Mouse (Mus musculus): ENCODE results near the gene Nr1h4.

The Nr1h4 gene

GRCm38 (mm10) chr10:89521790-89522431 is 11.5 kb downstream of the Nr1h4 start:
- DNase-seq (ENCODE audit: low spot score), result no peak

GRCm38 (mm10) chr10:89520381-89520780 is 13.0 kb downstream of the Nr1h4 start:
- DNase-seq (ENCODE audit: low spot score), result no peak

GRCm38 (mm10) chr10:89519226-89519625 is 14.2 kb downstream of the Nr1h4 start:
- no peak for DNase-seq (ENCODE audit: low spot score)

GRCm38 (mm10) chr10:89518365-89518764 is 15.0 kb downstream of the Nr1h4 start:
- DNase-seq (ENCODE audit: low spot score), result no peak

GRCm38 (mm10) chr10:89515813-89516212 is 17.6 kb downstream of the Nr1h4 start:
- no peak for DNase-seq (ENCODE audit: low spot score)

- DNase-seq (ENCODE audit: low spot score), result no peak
Observed at GRCm38 (mm10) chr10:89512562-89512961, 20.8 kb downstream of the Nr1h4 start.

GRCm38 (mm10) chr10:89510547-89510946 is 22.8 kb downstream of the Nr1h4 start:
- DNase-seq (ENCODE audit: low spot score), result no peak

GRCm38 (mm10) chr10:89508567-89508966 is 24.8 kb downstream of the Nr1h4 start:
- DNase-seq (ENCODE audit: low spot score), result no peak

- no peak for DNase-seq (ENCODE audit: low spot score)
Observed at GRCm38 (mm10) chr10:89506479-89506878, 26.9 kb downstream of the Nr1h4 start.

- no peak for DNase-seq (ENCODE audit: low spot score)
Observed at GRCm38 (mm10) chr10:89505592-89505955, 27.8 kb downstream of the Nr1h4 start.

GRCm38 (mm10) chr10:89504952-89505591 is 28.3 kb downstream of the Nr1h4 start:
- DNase-seq (ENCODE audit: low spot score), result no peak

- DNase-seq (ENCODE audit: low spot score), result no peak
Observed at GRCm38 (mm10) chr10:89502986-89503560, 30.3 kb downstream of the Nr1h4 start.

GRCm38 (mm10) chr10:89501902-89502301 is 31.5 kb downstream of the Nr1h4 start:
- no peak for DNase-seq (ENCODE audit: low spot score)

- DNase-seq (ENCODE audit: low spot score), result no peak
Observed at GRCm38 (mm10) chr10:89495537-89495936, 37.8 kb downstream of the Nr1h4 start.

GRCm38 (mm10) chr10:89491321-89491720 is 42.1 kb downstream of the Nr1h4 start:
- DNase-seq (ENCODE audit: low spot score), result peak; percentile 74

GRCm38 (mm10) chr10:89490250-89490649 is 43.1 kb downstream of the Nr1h4 start:
- DNase-seq (ENCODE audit: low spot score), result no peak

GRCm38 (mm10) chr10:89489459-89489858 is 43.9 kb downstream of the Nr1h4 start:
- no peak for DNase-seq (ENCODE audit: low spot score)

GRCm38 (mm10) chr10:89486995-89487742 is 46.2 kb downstream of the Nr1h4 start:
- DNase-seq (ENCODE audit: low spot score), result no peak

- no peak for DNase-seq (ENCODE audit: low spot score)
Observed at GRCm38 (mm10) chr10:89484907-89485306, 48.5 kb downstream of the Nr1h4 start.

GRCm38 (mm10) chr10:89483812-89484602 is 49.4 kb downstream of the Nr1h4 start:
- DNase-seq (ENCODE audit: low spot score), result no peak

- DNase-seq (ENCODE audit: low spot score), result no peak
Observed at GRCm38 (mm10) chr10:89483113-89483512, 50.3 kb downstream of the Nr1h4 start.

- DNase-seq (ENCODE audit: low spot score), result peak; percentile 65
Observed at GRCm38 (mm10) chr10:89482142-89482681, 51.2 kb downstream of the Nr1h4 start.
